Mouse (Mus musculus) splenic B cell, adult 2 months (primary cell): ENCODE results near the gene Speer4f1.

ENCODE experiments used
- DNase-seq: peaks from one replicate; pipeline ENCODE4 v3.0.0-alpha.2; 2011; ENCODE audit warnings: low read depth, low spot score
- H3K27me3 ChIP-seq: 2 replicates; pipeline ENCODE4 v1.6.1; 2012; ENCODE audit warnings: mild to moderate bottlenecking, low read length, moderate library complexity, mixed read lengths; ENCODE audit not compliant: control insufficient read depth, poor library complexity, insufficient read depth, severe bottlenecking
- H3K36me3 ChIP-seq: 2 replicates; pipeline ENCODE4 v1.6.1; 2012; ENCODE audit warnings: mild to moderate bottlenecking, low read length, moderate library complexity, mixed read lengths; ENCODE audit not compliant: control insufficient read depth, poor library complexity, insufficient read depth, severe bottlenecking

Gene Speer4f1

DNA sequence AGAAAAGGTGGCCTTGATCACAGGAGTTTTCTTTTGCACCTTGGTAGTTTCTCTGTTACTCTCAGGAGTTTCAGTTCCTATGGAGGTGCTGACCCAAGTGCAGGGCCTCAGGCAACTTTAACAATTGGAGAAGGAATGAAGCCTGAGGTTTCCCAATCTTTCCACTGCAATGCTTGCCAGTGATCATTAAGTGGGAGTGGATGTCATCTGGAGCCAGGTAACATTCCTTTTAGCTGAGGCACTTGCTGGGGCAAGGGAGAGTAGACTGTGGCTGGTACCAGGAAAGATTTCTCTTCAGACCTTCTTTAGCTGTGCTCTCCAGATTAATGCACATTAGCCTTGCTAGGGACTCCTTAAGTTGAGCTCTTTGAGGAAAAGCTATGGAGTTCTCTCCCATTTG lies 29.6 kb downstream of the Speer4f1 start:
- no peaks in the 10 kb centered on the region for H3K36me3 ChIP-seq
- no peak for DNase-seq
- H3K27me3 ChIP-seq: no peaks in the 10 kb centered on the region

DNA sequence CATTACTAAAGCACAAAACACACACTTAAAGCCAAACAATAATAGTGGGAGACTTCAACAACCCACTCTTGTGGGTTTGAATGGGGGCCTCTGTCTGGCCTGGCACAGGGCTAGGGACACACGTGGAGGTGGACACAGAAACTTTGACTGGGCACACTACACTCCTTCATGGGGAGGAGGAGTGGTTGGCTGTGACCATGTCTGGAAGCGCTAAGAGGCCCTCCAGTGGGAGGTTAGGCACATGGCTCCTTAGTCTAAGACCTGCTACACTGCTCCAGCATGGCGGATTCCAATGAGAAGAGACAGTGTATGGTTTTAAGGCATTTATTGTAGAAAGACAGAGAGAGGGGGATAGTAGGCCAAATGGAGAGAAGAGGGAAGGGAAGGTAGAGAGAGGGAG lies 32.1 kb downstream of the Speer4f1 start:
- DNase-seq: no peak
- Histone ChIP-seq H3K36me3 (no peaks in the 10 kb centered on the region), H3K27me3 (no peaks in the 10 kb centered on the region)
